Mouse (Mus musculus) heart, embryonic 15.5 days (tissue): ENCODE measurements around the gene Trim15. TPM values are rescaled to one million over a fixed set of nuclear protein-coding genes. Genes with fewer than 3 reads are reported as not detected.
"Not testable (repeated sequence)": the region's sequence is repeated elsewhere in the genome, so short reads cannot be mapped to it uniquely, and the experiment has no call there.

Source experiments
- ATAC-seq: fragments of 200-750 bp; cut with Nextera tagmentation; replicated peaks from 2 replicates; pipeline ENCODE4 v1.8.0; 2017; ENCODE audit warnings: low read depth, moderate TSS enrichment; ENCODE audit not compliant: insufficient number of reproducible peaks, insufficient read depth, low FRiP score
- H3K27ac ChIP-seq: fragments of 300-500 bp; sonication (generic); 2 replicates; pipeline ENCODE4 v1.5.1; 2015; ENCODE audit warnings: mild to moderate bottlenecking, inconsistent platforms
- H3K27me3 ChIP-seq: fragments of 300-500 bp; sonication (generic); 2 replicates; pipeline ENCODE4 v1.6.1; 2015; ENCODE audit warnings: inconsistent platforms
- H3K36me3 ChIP-seq: fragments of 300-500 bp; sonication (generic); 2 replicates; pipeline ENCODE4 v1.6.1; 2015; ENCODE audit warnings: mild to moderate bottlenecking, inconsistent platforms
- H3K4me1 ChIP-seq: fragments of 300-500 bp; sonication (generic); replicated peaks from 2 replicates; pipeline ENCODE4 v1.6.1; 2015; ENCODE audit warnings: inconsistent platforms
- H3K4me2 ChIP-seq: fragments of 300-500 bp; sonication (generic); 2 replicates; pipeline ENCODE4 v1.6.1; 2015; ENCODE audit warnings: inconsistent platforms, mild to moderate bottlenecking, moderate library complexity
- H3K4me3 ChIP-seq: fragments of 300-500 bp; sonication (generic); 2 replicates; pipeline ENCODE4 v1.5.1; 2015; ENCODE audit warnings: mild to moderate bottlenecking, inconsistent platforms
- H3K9ac ChIP-seq: fragments of 300-500 bp; sonication (generic); 2 replicates; pipeline ENCODE4 v1.6.1; 2015; ENCODE audit warnings: mild to moderate bottlenecking, inconsistent platforms
- H3K9me3 ChIP-seq: fragments of 300-500 bp; sonication (generic); replicated peaks from 2 replicates; pipeline ENCODE4 v1.6.1; 2016; ENCODE audit warnings: inconsistent platforms
- WGBS: fragments of 180-500 bp; shearing (Covaris S2); methylation state at CpG from one replicate; pipeline ENCODE4 v1.1.7; 2015; ENCODE audit warnings: mixed read lengths; 5-methylcytosine and 5-hydroxymethylcytosine counted together
- polyA plus RNA-seq: library from polyadenylated mRNA; unstranded; fragments of >200 nt; fragmentation: Nextera tagmentation; extraction: Ambion mirVana; gene quantifications from 2 replicates; pipeline ENCODE4 v1.2.1, GENCODE M21; 2015

Trim15 gene
- polyA plus RNA-seq, 1 experiment from 2014 or later, result 0.06 TPM

GRCm38 (mm10) chr17:36843696-36844095, 23.3 kb downstream of the Trim15 start:
- Histone ChIP-seq H3K4me3 (no peak overlapping the region), H3K27ac (no peak overlapping the region), H3K4me1 (peaks cover 22% of the 10 kb centered on the region), H3K9me3 (no peaks in the 10 kb centered on the region), H3K27me3 (no peaks in the 10 kb centered on the region), H3K9ac (no peak overlapping the region), H3K36me3 (0 out of 2 replicates have a peak, but pooled peaks cover 5% of the 10 kb centered on the region), H3K4me2 (no peak overlapping the region)
- 74% methylated on average over 7 of the region's 7 CpGs for WGBS
- no peak for ATAC-seq

GRCm38 (mm10) chr17:36840961-36841445, 26.0 kb downstream of the Trim15 start:
- H3K4me2 ChIP-seq, result no peak overlapping the region
- ATAC-seq, result no peak
- H3K4me1 ChIP-seq, result peaks cover 34% of the 10 kb centered on the region

GRCm38 (mm10) chr17:36839931-36840330, 27.1 kb downstream of the Trim15 start:
- no peak overlapping the region for H3K4me2 ChIP-seq
- peaks cover 32% of the 10 kb centered on the region for H3K4me1 ChIP-seq
- 0 out of 2 replicates have a peak, but pooled peaks cover 5% of the 10 kb centered on the region for H3K36me3 ChIP-seq
- no peak for ATAC-seq
- 71% methylated on average over 3 of the region's 3 CpGs for WGBS
- no peak overlapping the region for H3K9ac ChIP-seq
- H3K27ac ChIP-seq, result no peak overlapping the region
- no peak overlapping the region for H3K4me3 ChIP-seq
- H3K27me3 ChIP-seq, result no peaks in the 10 kb centered on the region
- no peaks in the 10 kb centered on the region for H3K9me3 ChIP-seq

More at GRCm38 (mm10) chr17:36840961-36841445, 26.0 kb downstream of the Trim15 start:
- Histone ChIP-seq H3K9me3 (no peaks in the 10 kb centered on the region), H3K4me3 (no peak overlapping the region), H3K27ac (no peak overlapping the region), H3K27me3 (no peaks in the 10 kb centered on the region), H3K36me3 (0 out of 2 replicates have a peak, but pooled peaks cover 5% of the 10 kb centered on the region), H3K9ac (no peak overlapping the region)

- Histone ChIP-seq H3K4me2 (no peak overlapping the region), H3K4me3 (no peak overlapping the region), H3K27ac (no peak overlapping the region), H3K27me3 (0 out of 2 replicates have a peak, but pooled peaks cover under 1% of the 10 kb centered on the region), H3K9ac (no peak overlapping the region), H3K36me3 (0 out of 2 replicates have a peak, but pooled peaks cover 5% of the 10 kb centered on the region), H3K4me1 (peaks cover 23% of the 10 kb centered on the region), H3K9me3 (no peaks in the 10 kb centered on the region)
- 77% methylated on average over 5 of the region's 5 CpGs for WGBS
- ATAC-seq, result no peak
These were observed 28.0 kb downstream of the Trim15 start for GRCm38 (mm10) chr17:36839001-36839400.

- Histone ChIP-seq H3K27me3 (0 out of 2 replicates have a peak, but pooled peaks cover 2% of the 10 kb centered on the region), H3K9ac (peak within 1 kb of the TSS; percentile 84), H3K4me1 (peaks cover 14% of the 10 kb centered on the region), H3K4me3 (peak within 1 kb of the TSS; percentile 73), H3K9me3 (no peaks in the 10 kb centered on the region), H3K36me3 (0 out of 2 replicates have a peak, but pooled peaks cover 5% of the 10 kb centered on the region), H3K27ac (peak within 1 kb of the TSS; percentile 96), H3K4me2 (peak within 1 kb of the TSS; percentile 69)
- peak; percentile 98 for ATAC-seq
- WGBS, result under 1% methylated on average over 58 of the region's 58 CpGs
These were observed 29.9 kb downstream of the Trim15 start, which contains the start of gene Trim26 for GRCm38 (mm10) chr17:36836874-36837647. Gene Trim26, plus strand, starts transcription at chr17:36837134.

GRCm38 (mm10) chr17:36836427-36836812, 30.6 kb downstream of the Trim15 start:
- H3K4me2 ChIP-seq, result peak overlapping the region; percentile 69
- WGBS, result 22% methylated on average over 3 of the region's 3 CpGs
- peak overlapping the region; percentile 37 for H3K9ac ChIP-seq
- no peak for ATAC-seq
- no peaks in the 10 kb centered on the region for H3K9me3 ChIP-seq
- peak overlapping the region; percentile 96 for H3K27ac ChIP-seq
- H3K4me1 ChIP-seq, result peaks cover 14% of the 10 kb centered on the region
- 0 out of 2 replicates have a peak, but pooled peaks cover 5% of the 10 kb centered on the region for H3K36me3 ChIP-seq
- 0 out of 2 replicates have a peak, but pooled peaks cover 2% of the 10 kb centered on the region for H3K27me3 ChIP-seq
- peak overlapping the region; percentile 73 for H3K4me3 ChIP-seq

GRCm38 (mm10) chr17:36835591-36836426, 31.2 kb downstream of the Trim15 start:
- 28% methylated on average over 12 of the region's 12 CpGs for WGBS
- H3K4me3 ChIP-seq, result peak overlapping the region; percentile 73
- H3K36me3 ChIP-seq, result 0 out of 2 replicates have a peak, but pooled peaks cover 5% of the 10 kb centered on the region
- no peaks in the 10 kb centered on the region for H3K9me3 ChIP-seq
- no peak for ATAC-seq
- H3K4me2 ChIP-seq, result peak overlapping the region; percentile 69
- 0 out of 2 replicates have a peak, but pooled peaks cover 2% of the 10 kb centered on the region for H3K27me3 ChIP-seq
- H3K4me1 ChIP-seq, result peaks cover 14% of the 10 kb centered on the region
- H3K27ac ChIP-seq, result peak overlapping the region; percentile 96
- peak overlapping the region; percentile 37; the same call in 1 of the 2 replicates for H3K9ac ChIP-seq

GRCm38 (mm10) chr17:36832694-36833093, 34.3 kb downstream of the Trim15 start:
- 47% methylated on average over 4 of the region's 4 CpGs for WGBS
- no peaks in the 10 kb centered on the region for H3K36me3 ChIP-seq
- ATAC-seq, result no peak

GRCm38 (mm10) chr17:36830470-36830869, 36.5 kb downstream of the Trim15 start:
- Histone ChIP-seq H3K27ac (no peak overlapping the region), H3K9me3 (no peaks in the 10 kb centered on the region), H3K4me2 (no peak overlapping the region), H3K36me3 (no peaks in the 10 kb centered on the region), H3K27me3 (peaks cover 8% of the 10 kb centered on the region), H3K4me1 (no peaks in the 10 kb centered on the region), H3K4me3 (no peak overlapping the region), H3K9ac (no peak overlapping the region)
- ATAC-seq, result no peak
- 69% methylated on average over 3 of the region's 3 CpGs for WGBS

More at GRCm38 (mm10) chr17:36832694-36833093, 34.3 kb downstream of the Trim15 start:
- no peaks in the 10 kb centered on the region for H3K9me3 ChIP-seq
- H3K9ac ChIP-seq, result no peak overlapping the region
- peaks cover 8% of the 10 kb centered on the region for H3K27me3 ChIP-seq
- no peak overlapping the region for H3K4me2 ChIP-seq
- no peak overlapping the region for H3K4me3 ChIP-seq
- H3K4me1 ChIP-seq, result peaks cover 10% of the 10 kb centered on the region
- no peak overlapping the region for H3K27ac ChIP-seq

- Histone ChIP-seq H3K4me2 (no peak overlapping the region), H3K9me3 (no peaks in the 10 kb centered on the region), H3K27ac (no peak overlapping the region), H3K36me3 (no peaks in the 10 kb centered on the region), H3K4me1 (no peaks in the 10 kb centered on the region), H3K27me3 (peaks cover 6% of the 10 kb centered on the region), H3K9ac (no peak overlapping the region), H3K4me3 (no peak overlapping the region)
- no peak for ATAC-seq
- WGBS, result 79% methylated on average over 2 of the region's 2 CpGs
These were observed 38.5 kb downstream of the Trim15 start for GRCm38 (mm10) chr17:36828488-36828887.

- H3K4me1 ChIP-seq, H3K4me2 ChIP-seq, H3K36me3 ChIP-seq, H3K27ac ChIP-seq, H3K4me3 ChIP-seq, H3K27me3 ChIP-seq, H3K9ac ChIP-seq, H3K9me3 ChIP-seq: not testable (repeated sequence)
- WGBS, result 18% methylated on average over 5 of the region's 5 CpGs
- 0 out of 2 replicates have a peak, but pooled peaks have one; percentile 50 for ATAC-seq
These were observed 41.0 kb downstream of the Trim15 start for GRCm38 (mm10) chr17:36826002-36826401.
